Mouse (Mus musculus) heart, adult 2 months (tissue): ENCODE measurements at regions not wholly inside any gene's neighbourhood (a gene's known extent, or its start where the extent isn't known, plus 50 kb on each side); places are given as distances from the start of the nearest gene placed in this dataset.

Source experiments
- CTCF ChIP-seq: fragments of 200-600 bp; IDR thresholded peaks from 2 replicates; pipeline ENCODE4 v1.8.1; 2022; ENCODE audit warnings: antibody characterized with exemption, mild to moderate bottlenecking, moderate library complexity
- EP300 ChIP-seq: fragments of 200-500 bp; IDR thresholded peaks from 2 replicates; pipeline ENCODE4 v1.6.1; 2011; ENCODE audit warnings: low read depth, low read length, control low read depth; ENCODE audit not compliant: insufficient read depth
- POLR2A ChIP-seq: fragments of 200-500 bp; IDR thresholded peaks from 2 replicates; pipeline ENCODE4 v1.6.1; 2011; ENCODE audit warnings: mild to moderate bottlenecking, low read depth, low read length, control low read depth; ENCODE audit not compliant: insufficient read depth

DNA sequence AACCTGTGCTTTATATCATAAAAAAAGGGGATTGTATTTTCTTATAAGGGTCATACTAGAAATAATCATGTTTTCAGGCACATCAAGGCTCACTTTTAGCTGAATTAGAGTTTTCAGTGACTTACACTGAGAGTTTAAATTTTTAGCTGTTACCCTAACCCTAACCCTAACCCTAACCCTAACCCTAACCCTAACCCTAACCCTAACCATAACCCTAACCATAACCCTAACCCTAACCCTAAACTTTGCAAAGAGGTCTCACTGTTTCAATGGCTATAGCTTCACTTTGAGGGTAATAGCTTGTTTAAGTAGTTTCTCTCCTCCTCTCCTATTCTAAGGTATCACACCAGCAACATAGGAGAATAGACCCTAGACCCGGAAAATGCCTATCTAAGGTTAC lies 208.0 kb downstream of the Plk2 start:
- no peak for TF ChIP-seq POLR2A
- TF ChIP-seq CTCF: no peak
- TF ChIP-seq EP300: no peak
